Mouse (Mus musculus) intestine, embryonic 14.5 days (tissue): ENCODE measurements around the gene Cdh4. TPM values are rescaled to one million over a fixed set of nuclear protein-coding genes. Genes with fewer than 3 reads are reported as not detected.

Experiments
- ATAC-seq: fragments of 200-750 bp; cut with Nextera tagmentation; replicated peaks from 2 replicates; pipeline ENCODE4 v1.8.0; 2017; ENCODE audit warnings: low read depth, moderate number of reproducible peaks, moderate TSS enrichment, moderate library complexity; ENCODE audit not compliant: low FRiP score, low TSS enrichment
- DNase-seq: peaks from one replicate; pipeline ENCODE4 v3.0.0-alpha.2; 2018; ENCODE audit warnings: low spot score
- H3K27ac ChIP-seq: fragments of 300-500 bp; sonication (generic); 2 replicates; pipeline ENCODE4 v1.5.1; 2014; ENCODE audit warnings: low read depth, mild to moderate bottlenecking, control low read depth
- H3K27me3 ChIP-seq: fragments of 300-500 bp; sonication (generic); replicated peaks from 2 replicates; pipeline ENCODE4 v1.6.1; 2014; ENCODE audit warnings: low read length, control low read depth; ENCODE audit not compliant: control insufficient read depth, insufficient read depth
- H3K36me3 ChIP-seq: fragments of 300-500 bp; sonication (generic); 2 replicates; pipeline ENCODE4 v1.6.1; 2014; ENCODE audit warnings: low read length, control low read depth; ENCODE audit not compliant: control insufficient read depth, insufficient read depth
- H3K4me1 ChIP-seq: fragments of 300-500 bp; sonication (generic); replicated peaks from 2 replicates; pipeline ENCODE4 v1.6.1; 2014; ENCODE audit warnings: low read length, control low read depth, mixed read lengths; ENCODE audit not compliant: control insufficient read depth, insufficient read depth
- H3K4me2 ChIP-seq: fragments of 300-500 bp; sonication (generic); 2 replicates; pipeline ENCODE4 v1.6.1; 2014; ENCODE audit warnings: low read length
- H3K4me3 ChIP-seq: fragments of 300-500 bp; sonication (generic); 2 replicates; pipeline ENCODE4 v1.5.1; 2014; ENCODE audit warnings: low read depth, low read length, control low read depth, mixed read lengths
- H3K9ac ChIP-seq: fragments of 300-500 bp; sonication (generic); 2 replicates; pipeline ENCODE4 v1.6.1; 2014; ENCODE audit warnings: mild to moderate bottlenecking, low read length
- H3K9me3 ChIP-seq: fragments of 300-500 bp; sonication (generic); 2 replicates; pipeline ENCODE4 v1.6.1; 2016; ENCODE audit warnings: low read length, control low read depth; ENCODE audit not compliant: control insufficient read depth
- WGBS: fragments of 180-500 bp; shearing (Covaris S2); extraction: QIAGEN DNeasy Blood & Tissue Kit; methylation state at CpG from one replicate; pipeline ENCODE4 v1.1.7; 2014; 5-methylcytosine and 5-hydroxymethylcytosine counted together
- polyA plus RNA-seq: library from polyadenylated mRNA; unstranded; fragments of >200 nt; fragmentation: Nextera tagmentation; extraction: Ambion mirVana; gene quantifications from 2 replicates; pipeline ENCODE4 v1.2.1, GENCODE M21; 2014

The Cdh4 gene
- polyA plus RNA-seq, 1 experiment from 2014 or later, result 1.8 TPM

DNA sequence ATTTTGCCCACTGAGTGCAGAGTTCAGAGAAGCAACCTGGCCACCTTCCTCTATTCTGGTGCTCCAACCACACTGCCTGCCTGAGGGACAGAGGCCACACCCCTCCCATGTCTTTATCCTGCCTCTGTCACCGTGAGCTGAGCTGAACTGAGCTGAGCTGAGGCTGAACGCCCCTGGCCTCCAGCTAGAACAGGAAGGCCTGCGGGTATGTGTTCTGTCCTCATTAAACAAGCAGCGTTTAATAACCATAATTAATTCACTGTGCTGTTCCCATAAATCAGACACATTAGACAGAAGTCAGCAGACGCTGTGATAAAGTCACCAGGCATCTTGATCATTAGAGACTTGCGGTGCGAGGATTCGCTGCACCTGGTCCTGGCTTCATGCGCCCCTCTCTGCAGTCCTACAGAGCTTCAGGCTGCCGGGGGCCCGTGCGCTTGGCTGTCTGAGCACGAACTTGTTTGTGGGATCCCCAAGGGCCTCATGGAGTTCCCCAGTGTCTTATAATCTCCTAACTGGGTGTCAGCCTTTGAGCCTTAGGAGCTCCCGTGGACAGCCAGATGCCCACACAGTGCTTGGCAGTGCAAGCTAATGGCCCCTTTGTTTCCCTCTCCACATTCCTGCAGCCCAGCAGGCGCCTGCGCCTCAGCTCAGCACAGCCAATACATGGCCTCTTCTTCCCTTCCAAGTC lies 291.1 kb downstream of the Cdh4 start:
- H3K27ac ChIP-seq, result no peak overlapping the region
- no peaks in the 10 kb centered on the region for H3K4me1 ChIP-seq
- no peak overlapping the region for H3K4me3 ChIP-seq
- DNase-seq, result no peak
- no peaks in the 10 kb centered on the region for H3K36me3 ChIP-seq
- H3K9ac ChIP-seq, result no peak overlapping the region
- H3K4me2 ChIP-seq, result no peak overlapping the region
- no peaks in the 10 kb centered on the region for H3K27me3 ChIP-seq
- 54% methylated on average over 16 of the region's 16 CpGs for WGBS
- no peak for ATAC-seq
- H3K9me3 ChIP-seq, result no peaks in the 10 kb centered on the region

DNA sequence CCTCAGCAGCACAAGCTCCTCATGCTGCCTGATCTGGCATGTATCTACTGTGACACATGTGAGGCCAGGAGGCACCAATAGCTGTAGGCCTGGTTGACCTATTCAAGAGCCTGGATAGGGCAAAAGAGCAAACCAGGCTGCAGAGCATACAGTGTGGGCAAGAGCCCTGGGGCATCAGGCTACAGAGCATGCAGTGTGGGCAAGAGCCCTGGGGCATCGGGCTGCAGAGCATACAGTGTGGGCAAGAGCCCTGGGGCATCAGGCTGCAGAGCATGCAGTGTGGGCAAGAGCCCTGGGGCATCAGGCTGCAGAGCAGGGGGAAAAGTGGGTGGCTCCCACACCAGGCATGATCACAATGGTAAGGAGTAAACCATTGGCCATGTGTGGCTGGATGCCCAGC lies 300.2 kb downstream of the Cdh4 start:
- Histone ChIP-seq H3K4me3 (no peak overlapping the region), H3K27ac (no peak overlapping the region), H3K4me1 (0 out of 2 replicates have a peak, but pooled peaks cover 3% of the 10 kb centered on the region), H3K27me3 (no peaks in the 10 kb centered on the region), H3K9ac (no peak overlapping the region), H3K4me2 (no peak overlapping the region), H3K9me3 (no peaks in the 10 kb centered on the region), H3K36me3 (no peaks in the 10 kb centered on the region)
- no peak for DNase-seq
- WGBS, result 93% methylated on average over 1 of the region's 1 CpGs
- no peak for ATAC-seq

DNA sequence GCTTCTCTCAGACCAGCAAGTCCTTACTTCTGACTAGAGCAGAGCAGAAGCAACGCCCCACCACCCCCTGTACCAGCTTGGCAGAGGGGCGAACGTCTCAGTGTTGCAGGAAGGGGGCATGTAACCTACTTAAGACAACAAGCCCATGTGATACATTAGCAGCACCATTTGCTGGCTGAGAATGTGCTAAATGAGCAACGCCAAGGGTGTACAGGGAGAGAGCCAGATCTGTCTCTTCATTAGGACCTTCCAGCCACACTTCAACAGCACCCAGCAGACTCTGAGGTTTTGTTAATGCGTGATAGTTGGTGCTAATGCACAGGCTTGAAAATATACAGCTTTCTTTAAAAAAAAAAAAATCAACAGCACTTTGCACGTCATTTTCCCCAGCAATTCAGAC lies 300.6 kb downstream of the Cdh4 start:
- Histone ChIP-seq H3K36me3 (no peaks in the 10 kb centered on the region), H3K4me1 (0 out of 2 replicates have a peak, but pooled peaks cover 3% of the 10 kb centered on the region), H3K9ac (no peak overlapping the region), H3K4me2 (no peak overlapping the region), H3K9me3 (no peaks in the 10 kb centered on the region), H3K27me3 (no peaks in the 10 kb centered on the region), H3K4me3 (no peak overlapping the region), H3K27ac (no peak overlapping the region)
- DNase-seq, result no peak
- ATAC-seq, result no peak
- 82% methylated on average over 6 of the region's 6 CpGs for WGBS

- WGBS, result 56% methylated on average over 7 of the region's 7 CpGs
- 0 out of 2 replicates have a peak, but pooled peaks cover 3% of the 10 kb centered on the region for H3K4me1 ChIP-seq
- no peaks in the 10 kb centered on the region for H3K36me3 ChIP-seq
- no peaks in the 10 kb centered on the region for H3K27me3 ChIP-seq
- H3K27ac ChIP-seq, result no peak overlapping the region
- H3K9ac ChIP-seq, result no peak overlapping the region
- ATAC-seq (no peak), DNase-seq (no peak)
- H3K4me2 ChIP-seq, result no peak overlapping the region
- no peak overlapping the region for H3K4me3 ChIP-seq
- H3K9me3 ChIP-seq, result no peaks in the 10 kb centered on the region
These were observed 304.3 kb downstream of the Cdh4 start for GRCm38 (mm10) chr2:179746491-179746890.

DNA sequence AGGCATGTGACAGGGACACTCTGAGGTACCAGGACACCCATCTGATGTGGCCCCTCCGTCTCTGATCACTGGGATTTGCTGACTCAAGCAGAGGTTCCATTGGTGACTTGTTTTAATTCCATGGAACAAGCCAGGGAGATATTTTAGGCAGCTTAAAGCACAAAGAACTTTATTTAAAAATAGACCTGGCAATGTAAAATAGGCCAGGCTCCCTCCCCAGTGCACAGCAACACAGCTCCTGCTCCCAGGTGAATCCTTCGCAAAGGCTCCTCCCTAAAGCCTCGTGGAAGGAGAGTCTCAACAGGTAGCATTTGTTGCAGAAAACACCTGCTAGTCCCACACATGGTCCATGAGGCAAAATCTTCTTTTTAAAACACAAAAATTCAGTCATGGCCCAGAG lies 307.2 kb downstream of the Cdh4 start:
- Histone ChIP-seq H3K27ac (no peak overlapping the region), H3K27me3 (no peaks in the 10 kb centered on the region), H3K4me3 (no peak overlapping the region), H3K4me2 (no peak overlapping the region), H3K4me1 (0 out of 2 replicates have a peak, but pooled peaks cover 3% of the 10 kb centered on the region), H3K9ac (no peak overlapping the region), H3K9me3 (no peaks in the 10 kb centered on the region), H3K36me3 (no peaks in the 10 kb centered on the region)
- 69% methylated on average over 3 of the region's 3 CpGs for WGBS
- no peak for ATAC-seq
- DNase-seq, result no peak

GRCm38 (mm10) chr2:179753811-179754210 lies 311.6 kb downstream of the Cdh4 start:
- DNase-seq, result no peak
- 87% methylated on average over 9 of the region's 9 CpGs for WGBS
- H3K27ac ChIP-seq, result no peak overlapping the region
- H3K9me3 ChIP-seq, result no peaks in the 10 kb centered on the region
- no peak overlapping the region for H3K4me3 ChIP-seq
- H3K27me3 ChIP-seq, result no peaks in the 10 kb centered on the region
- no peaks in the 10 kb centered on the region for H3K36me3 ChIP-seq
- no peak overlapping the region for H3K4me2 ChIP-seq
- H3K9ac ChIP-seq, result no peak overlapping the region
- ATAC-seq, result no peak
- no peaks in the 10 kb centered on the region for H3K4me1 ChIP-seq

DNA sequence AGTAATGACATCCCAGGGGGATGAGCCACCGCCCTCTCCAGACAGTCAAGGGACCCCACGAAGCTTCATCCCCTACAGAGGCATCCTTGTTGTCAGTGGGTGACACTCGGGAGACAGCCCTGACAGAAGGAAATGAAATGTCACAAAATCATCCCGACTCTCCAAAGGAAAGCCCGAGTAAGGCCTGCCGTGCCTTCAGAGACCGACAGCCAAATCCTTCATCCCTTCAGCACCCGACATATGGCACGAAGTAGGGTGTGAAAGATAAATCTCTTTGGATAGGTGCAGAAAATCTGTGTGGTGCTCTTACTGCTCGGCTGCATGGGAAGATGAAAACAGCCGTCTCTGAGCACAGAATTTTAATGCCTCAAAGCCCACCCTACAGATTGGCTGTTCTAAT lies 312.5 kb downstream of the Cdh4 start:
- H3K27me3 ChIP-seq, result no peaks in the 10 kb centered on the region
- DNase-seq, result no peak
- no peak for ATAC-seq

DNA sequence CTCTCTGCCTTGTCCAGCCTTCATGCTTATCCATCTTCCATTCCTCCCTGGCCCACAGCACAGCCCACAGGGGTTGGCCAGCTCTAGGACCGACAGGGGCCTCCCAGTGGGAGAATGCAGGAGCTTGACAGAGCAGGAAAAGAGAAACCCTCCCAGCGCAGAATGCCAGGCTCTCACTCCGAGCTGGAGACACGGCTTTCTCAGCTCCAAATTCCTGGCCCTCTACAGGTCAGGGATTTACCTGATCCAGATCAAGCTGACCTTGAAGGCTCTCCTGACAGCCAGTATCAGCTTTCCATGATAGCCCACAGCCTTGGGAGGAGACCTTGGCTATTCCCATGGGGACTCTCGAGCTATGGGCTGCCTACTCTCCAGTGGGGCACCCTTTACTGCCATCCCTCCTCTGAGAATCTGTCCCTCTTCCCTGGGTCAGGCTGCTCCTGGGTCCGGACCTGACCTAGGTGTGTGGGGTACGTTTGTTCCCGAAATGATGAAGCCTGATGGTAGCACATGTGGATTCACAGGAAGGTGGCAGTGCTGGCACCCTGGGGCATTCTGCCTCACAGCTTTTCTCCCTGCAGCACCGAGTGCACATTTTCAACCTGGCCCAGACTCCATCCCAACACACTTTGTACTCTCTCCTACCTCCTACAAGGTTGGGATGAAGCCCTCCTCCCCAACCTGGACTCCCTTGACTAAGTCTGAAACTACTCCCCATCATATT lies 319.6 kb downstream of the Cdh4 start:
- 52% methylated on average over 9 of the region's 9 CpGs for WGBS
- Histone ChIP-seq H3K4me1 (peaks cover 4% of the 10 kb centered on the region; the same call in 1 of the 2 replicates), H3K4me3 (no peak overlapping the region), H3K27me3 (no peaks in the 10 kb centered on the region), H3K9me3 (no peaks in the 10 kb centered on the region), H3K36me3 (no peaks in the 10 kb centered on the region), H3K27ac (no peak overlapping the region), H3K4me2 (no peak overlapping the region), H3K9ac (no peak overlapping the region)
- ATAC-seq (no peak), DNase-seq (no peak)

More for the DNA sequence above, 312.5 kb downstream of the Cdh4 start:
- H3K4me2 ChIP-seq, result no peak overlapping the region
- no peaks in the 10 kb centered on the region for H3K4me1 ChIP-seq
- H3K9me3 ChIP-seq, result no peaks in the 10 kb centered on the region
- 77% methylated on average over 11 of the region's 11 CpGs for WGBS
- no peaks in the 10 kb centered on the region for H3K36me3 ChIP-seq
- no peak overlapping the region for H3K4me3 ChIP-seq
- H3K27ac ChIP-seq, result no peak overlapping the region
- H3K9ac ChIP-seq, result no peak overlapping the region
